Mouse (Mus musculus): ENCODE data around the gene Tnfrsf18.

Tnfrsf18 gene

GRCm38 (mm10) chr4:156033476-156034119 is 7.6 kb downstream of the Tnfrsf18 start:
- DNase-seq (ENCODE audit: low spot score): no peak

GRCm38 (mm10) chr4:156034301-156034700 is 8.3 kb downstream of the Tnfrsf18 start:
- DNase-seq (ENCODE audit: low spot score): no peak

GRCm38 (mm10) chr4:156034901-156035300 is 8.9 kb downstream of the Tnfrsf18 start:
- no peak for DNase-seq (ENCODE audit: low spot score)

DNA sequence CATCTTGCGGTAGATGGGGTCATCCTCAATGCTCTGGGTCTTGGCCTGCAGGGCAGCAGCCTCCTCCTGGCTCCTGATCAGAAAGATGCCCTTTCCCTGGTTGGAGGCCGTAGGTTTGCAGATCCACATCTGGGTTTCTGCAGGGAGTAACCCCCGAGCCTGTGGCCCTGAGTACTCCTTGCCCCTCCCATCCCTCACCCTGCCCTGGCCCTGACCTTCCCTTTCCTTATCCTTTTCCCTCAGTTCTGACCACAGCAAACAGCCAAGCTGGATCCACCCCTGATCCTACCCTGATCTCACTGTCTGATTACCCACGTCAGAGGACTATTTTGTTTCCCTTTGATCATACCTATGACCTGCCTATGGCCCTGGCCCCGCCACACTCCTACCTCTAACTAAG is 18.8 kb downstream of the Tnfrsf18 start:
- no peak for DNase-seq (ENCODE audit: low spot score)

DNA sequence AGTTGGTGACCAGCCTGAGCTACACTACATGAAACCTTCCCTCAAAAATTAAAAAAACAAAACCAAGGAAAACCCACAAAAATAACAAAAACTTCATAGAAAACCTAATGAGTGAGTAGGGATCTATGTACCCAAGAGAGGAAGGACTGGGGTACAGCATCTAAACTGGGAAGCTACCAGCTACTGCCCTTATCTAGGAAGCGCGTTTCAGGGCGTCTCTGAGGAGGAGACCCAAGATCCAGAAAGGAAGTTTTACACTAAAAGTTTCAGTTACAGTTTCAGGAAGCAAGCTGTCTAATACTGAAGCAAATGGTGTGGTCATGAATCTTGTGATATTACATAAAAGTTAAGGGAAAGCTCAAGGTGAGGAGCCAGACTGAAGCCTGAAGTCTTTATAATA is 23.8 kb downstream of the Tnfrsf18 start:
- DNase-seq (ENCODE audit: low spot score): no peak

DNA sequence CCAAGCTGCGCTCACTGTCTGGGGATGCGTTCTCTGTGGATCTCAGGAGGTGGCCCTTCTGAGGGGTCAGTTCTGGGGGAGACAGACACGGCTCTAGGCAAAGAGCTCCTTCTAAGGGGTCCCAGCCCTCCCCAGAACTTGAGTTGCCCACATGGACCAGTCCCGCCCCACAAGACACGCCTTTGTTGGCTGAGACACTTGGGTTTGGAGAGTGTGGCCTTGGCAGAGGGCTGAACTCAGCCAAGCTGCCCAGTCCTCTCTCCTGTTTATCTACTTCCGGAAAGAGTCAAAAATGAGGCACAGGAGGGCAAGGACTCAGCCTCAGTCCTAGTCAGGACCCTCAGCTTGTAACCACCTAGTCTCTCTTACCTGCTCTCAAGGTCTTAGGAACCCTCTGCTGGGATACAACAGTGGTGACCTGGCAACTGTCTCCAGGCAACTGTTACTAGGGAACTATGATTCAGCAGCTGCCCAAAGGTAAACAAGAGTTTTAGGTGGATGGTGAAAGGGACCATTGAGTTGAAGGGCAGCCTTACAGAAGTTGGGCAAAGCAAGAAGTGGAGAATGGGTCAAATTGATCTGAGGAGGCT is 24.5 kb downstream of the Tnfrsf18 start:
- DNase-seq (ENCODE audit: low spot score): no peak

DNA sequence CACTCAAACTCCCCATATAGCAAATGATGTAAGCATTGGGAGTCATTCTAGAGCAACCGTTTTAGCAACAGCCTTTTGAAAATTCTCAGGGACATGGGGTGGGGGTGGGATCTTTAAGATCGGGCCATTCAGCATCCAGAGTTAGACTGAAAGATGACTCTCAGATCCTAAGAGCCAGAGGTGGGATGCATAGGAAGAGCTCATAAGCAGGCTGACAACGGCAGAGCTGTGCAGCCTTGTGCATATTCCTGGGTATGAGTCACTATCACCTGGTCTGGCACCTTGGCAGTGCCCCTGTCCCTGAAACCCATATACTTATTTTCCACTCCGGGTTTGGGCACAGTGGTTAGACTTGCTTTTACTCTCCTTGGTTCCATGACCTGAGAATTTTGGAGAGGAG is 27.1 kb downstream of the Tnfrsf18 start:
- no peak for DNase-seq (ENCODE audit: low spot score)

GRCm38 (mm10) chr4:156054130-156054529 is 28.2 kb downstream of the Tnfrsf18 start:
- DNase-seq (ENCODE audit: low spot score): no peak

GRCm38 (mm10) chr4:156054606-156055005 is 28.6 kb downstream of the Tnfrsf18 start:
- DNase-seq (ENCODE audit: low spot score): no peak

- DNase-seq (ENCODE audit: low spot score): no peak
Measured at GRCm38 (mm10) chr4:156055173-156055572, 29.2 kb downstream of the Tnfrsf18 start.

DNA sequence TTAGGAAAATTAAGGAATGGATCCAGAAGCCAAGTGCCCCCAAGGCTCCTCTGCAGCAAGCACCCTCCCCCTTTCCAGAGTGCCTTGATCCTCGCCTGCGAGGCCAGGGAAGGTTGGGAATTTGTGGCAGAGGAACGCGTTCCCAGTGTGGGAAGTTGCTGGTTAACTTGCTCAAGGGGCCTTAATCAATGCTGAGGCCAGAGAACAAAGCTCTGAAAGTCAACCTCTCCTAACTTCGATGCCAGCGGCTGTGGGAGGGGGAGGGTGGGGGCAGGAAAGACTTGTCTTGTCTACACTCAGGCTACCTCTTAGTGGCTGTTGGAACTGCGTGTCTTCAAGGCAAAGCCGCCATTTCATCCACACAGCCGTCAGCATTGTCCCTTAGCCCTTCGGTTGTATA is 31.7 kb downstream of the Tnfrsf18 start:
- DNase-seq (ENCODE audit: low spot score): no peak

DNA sequence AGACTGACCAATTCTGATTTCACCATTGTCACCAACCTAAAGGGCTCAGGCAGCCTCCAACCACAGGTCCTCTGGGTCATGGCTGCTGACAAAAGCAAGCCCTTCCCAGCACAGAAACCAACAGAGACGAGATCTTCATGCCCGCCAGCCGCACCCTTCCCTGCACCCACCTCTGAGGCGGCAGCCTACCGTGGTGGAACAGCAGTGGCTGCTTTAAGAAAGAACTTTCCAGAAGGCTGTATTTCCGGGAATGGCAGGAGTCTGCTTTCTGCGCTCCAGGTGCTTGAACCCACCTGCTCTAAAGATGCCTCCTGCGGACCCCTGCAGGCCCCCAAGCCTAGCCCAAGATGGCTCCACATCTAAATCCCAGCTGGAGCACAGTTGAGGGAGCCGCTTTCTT is 32.9 kb downstream of the Tnfrsf18 start:
- no peak for DNase-seq (ENCODE audit: low spot score)

DNA sequence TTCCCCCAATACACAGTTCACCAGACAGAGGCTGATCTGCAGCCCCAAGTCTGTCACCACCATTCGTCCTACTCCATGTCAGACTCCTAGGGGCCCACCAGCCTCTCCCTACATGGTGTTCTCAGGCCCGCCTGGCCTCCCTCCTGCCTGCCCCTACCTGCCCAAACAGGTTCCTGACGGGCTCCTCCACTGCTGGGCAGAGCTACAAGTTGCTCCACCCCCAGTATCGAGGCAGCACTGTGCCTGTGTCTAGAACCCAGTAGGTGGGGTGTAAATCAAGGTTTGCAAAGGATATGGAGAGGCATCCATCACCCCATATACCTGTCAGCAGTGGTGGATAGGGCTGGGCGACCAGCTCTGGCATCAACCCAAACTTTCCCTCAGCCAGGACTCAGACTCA is 33.3 kb downstream of the Tnfrsf18 start, which contains the start of gene Ttll10:
TSS of gene Ttll10 (minus strand) at position 154 of the 400 bp plus-strand sequence.
- no peak for DNase-seq (ENCODE audit: low spot score)

DNA sequence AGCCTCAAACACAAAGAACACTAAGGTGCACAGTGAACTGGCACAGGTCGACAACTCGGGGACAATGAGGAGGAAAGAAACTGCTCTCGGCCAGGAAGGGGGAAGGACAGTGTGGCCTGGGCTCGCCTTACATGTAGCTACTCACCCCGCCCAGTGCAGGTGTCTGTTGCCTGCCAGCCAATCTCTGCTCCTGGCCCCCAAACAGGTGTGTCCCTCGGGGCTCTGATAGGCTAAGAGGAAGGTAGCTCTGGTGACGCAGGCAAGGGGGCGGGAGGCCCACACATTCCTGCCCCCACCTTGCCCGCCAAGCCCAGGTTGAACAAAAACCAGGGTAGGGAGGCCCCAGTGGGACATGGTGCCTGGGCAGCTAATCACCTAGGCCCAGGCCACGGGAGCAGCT is 33.7 kb downstream of the Tnfrsf18 start:
- peak; percentile 29 for DNase-seq (ENCODE audit: low spot score)

DNA sequence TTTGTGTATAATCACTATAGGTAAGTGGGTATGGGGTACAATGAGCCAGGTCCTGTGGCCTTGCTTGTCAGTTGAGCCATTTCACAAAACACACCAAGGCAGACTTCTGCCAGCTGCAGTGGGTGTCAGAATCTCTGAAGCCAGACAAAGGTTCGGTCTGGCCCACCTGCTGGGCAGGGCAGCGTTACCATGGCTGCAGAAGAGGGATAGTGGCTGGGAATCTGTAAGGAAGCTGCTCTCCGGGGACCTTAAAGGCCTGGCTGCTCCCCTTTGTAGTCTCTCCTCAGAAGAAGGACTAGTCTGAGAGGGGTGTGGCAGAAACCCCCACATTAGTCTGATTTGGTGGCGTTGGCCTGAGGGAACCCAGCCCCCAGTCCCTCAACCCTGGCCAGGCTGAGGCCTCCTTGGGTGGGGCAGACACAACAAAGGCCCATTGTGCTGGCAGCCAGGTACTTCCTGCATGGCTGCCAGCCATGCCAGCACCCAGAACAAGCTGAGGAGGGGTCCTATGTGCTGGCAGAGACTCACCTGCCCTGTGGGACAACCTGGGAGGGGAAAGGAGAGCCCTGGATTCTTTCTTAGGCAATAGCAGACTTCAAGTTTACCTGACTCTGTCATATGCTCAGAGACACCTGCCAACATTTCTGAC is 38.0 kb downstream of the Tnfrsf18 start:
- DNase-seq (ENCODE audit: low spot score): no peak

- no peak for DNase-seq (ENCODE audit: low spot score)
Measured at GRCm38 (mm10) chr4:156064510-156064897, 38.5 kb downstream of the Tnfrsf18 start.

- no peak for DNase-seq (ENCODE audit: low spot score)
Measured at GRCm38 (mm10) chr4:156065156-156065894, 39.4 kb downstream of the Tnfrsf18 start.

DNA sequence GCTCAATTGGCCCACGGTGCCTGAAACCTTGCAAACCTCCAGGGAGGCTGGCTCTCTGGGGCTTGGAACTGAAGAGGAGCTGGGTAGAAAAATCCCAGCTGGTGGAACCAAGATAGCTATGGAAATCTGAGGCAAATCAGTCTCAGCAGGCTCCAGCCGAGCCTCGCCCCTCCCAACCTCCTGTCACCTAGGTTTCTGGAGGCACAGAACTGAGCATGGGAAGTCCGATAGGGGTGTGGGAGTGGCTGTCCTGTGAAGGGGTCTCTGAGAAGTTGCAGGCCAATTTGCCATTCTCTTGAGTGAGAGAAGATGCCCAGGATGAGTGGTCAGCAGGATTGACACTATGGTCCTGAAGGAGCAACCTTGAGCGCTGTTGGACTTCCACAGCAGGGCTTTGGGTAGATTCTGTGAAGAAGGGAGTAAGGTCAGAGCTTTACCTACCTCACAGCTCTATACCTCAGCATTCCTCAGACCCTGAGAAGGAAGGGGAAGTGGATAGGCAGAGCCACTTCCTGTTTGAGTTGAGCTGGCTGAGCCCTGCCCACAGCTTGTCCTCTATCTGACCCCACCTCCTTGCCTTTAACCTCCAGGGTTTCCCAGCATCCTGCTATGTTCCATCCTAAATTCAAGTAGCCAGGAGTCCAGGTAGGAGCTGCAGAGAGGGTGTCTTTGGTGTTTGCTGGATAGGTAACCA is 41.4 kb downstream of the Tnfrsf18 start:
- no peak for DNase-seq (ENCODE audit: low spot score)

GRCm38 (mm10) chr4:156069701-156070100 is 43.7 kb downstream of the Tnfrsf18 start:
- no peak for DNase-seq (ENCODE audit: low spot score)

GRCm38 (mm10) chr4:156070276-156070675 is 44.3 kb downstream of the Tnfrsf18 start:
- no peak for DNase-seq (ENCODE audit: low spot score)

- no peak for DNase-seq (ENCODE audit: low spot score)
Measured at GRCm38 (mm10) chr4:156070716-156071115, 44.8 kb downstream of the Tnfrsf18 start.

DNA sequence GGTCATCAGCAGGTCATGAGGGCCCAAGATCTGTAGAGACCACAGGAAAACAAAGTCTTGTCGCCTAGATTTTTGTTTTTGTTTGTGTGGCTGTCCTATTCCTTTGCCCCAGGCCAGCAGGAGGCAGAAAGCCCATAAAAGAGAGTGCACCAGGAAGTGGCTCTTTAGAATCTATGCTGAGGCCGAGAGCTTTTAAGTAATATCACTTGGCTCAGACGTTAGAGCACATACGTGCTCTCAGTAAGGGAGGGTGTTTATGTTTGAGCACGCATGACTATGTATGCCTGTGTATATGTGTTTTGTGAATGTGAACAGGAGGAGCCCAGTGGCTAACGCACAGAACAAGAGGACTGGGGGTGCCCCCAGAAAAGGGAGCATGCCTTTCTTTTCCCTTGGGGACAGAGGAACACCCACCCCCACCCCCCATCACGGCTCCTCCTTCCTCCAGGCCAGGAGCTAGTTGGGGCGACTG is 51.0 kb downstream of the Tnfrsf18 start:
- DNase-seq (ENCODE audit: low spot score): no peak

All from ovary, postnatal 10 days (tissue).